Mouse (Mus musculus) ES-E14 (cell line): ENCODE data around the gene Ppargc1a.

ENCODE experiments used
- CHD2 ChIP-seq: IDR thresholded peaks from 2 replicates; pipeline ENCODE4 v1.6.1; 2014; ENCODE audit warnings: mild to moderate bottlenecking, low read depth, low read length, inconsistent platforms
- MAFK ChIP-seq: IDR thresholded peaks from 2 replicates; pipeline ENCODE4 v1.6.1; 2014; ENCODE audit warnings: mild to moderate bottlenecking, low read depth, low read length, inconsistent platforms; ENCODE audit not compliant: insufficient read depth
- ZC3H11A ChIP-seq: IDR thresholded peaks from 2 replicates; pipeline ENCODE4 v1.6.1; 2012; ENCODE audit warnings: low read depth, mild to moderate bottlenecking, inconsistent platforms, low read length, borderline replicate concordance
- ZNF384 ChIP-seq: IDR thresholded peaks from 2 replicates; pipeline ENCODE4 v1.6.1; 2012; ENCODE audit warnings: low read depth, low read length, inconsistent platforms

DNA sequence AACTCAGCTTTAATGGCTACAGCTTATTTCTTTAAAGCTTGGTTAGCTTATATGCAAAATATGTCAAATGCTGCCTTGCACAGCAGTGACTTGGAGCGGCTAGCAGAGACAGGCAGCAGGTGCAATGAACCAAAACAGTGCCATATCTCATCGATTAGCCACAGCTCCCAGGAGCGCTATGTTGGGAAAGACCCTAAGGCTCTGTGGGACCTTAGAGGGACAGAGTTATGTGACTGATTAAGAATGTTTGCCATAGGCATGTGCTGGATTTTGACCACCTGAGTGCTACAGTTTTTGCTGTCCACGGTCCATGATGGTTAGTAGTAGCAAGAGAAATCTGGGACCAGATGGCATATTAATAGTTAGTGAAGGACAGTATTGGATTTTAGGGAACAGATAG, 95.9 kb downstream of the Ppargc1a start:
- TF ChIP-seq MAFK (no peak), CHD2 (no peak), ZC3H11A (no peak), ZNF384 (no peak)
